Mouse (Mus musculus) ES-Bruce4 (cell line): Measurements from ENCODE around the gene Rxfp3.

Experiments
- CTCF ChIP-seq: IDR thresholded peaks from one replicate; pipeline ENCODE4 v1.8.1; 2011; ENCODE audit warnings: low read depth, low read length
- POLR2A ChIP-seq: IDR thresholded peaks from one replicate; pipeline ENCODE4 v1.8.1; 2011; ENCODE audit warnings: low read length; ENCODE audit not compliant: insufficient read depth

DNA sequence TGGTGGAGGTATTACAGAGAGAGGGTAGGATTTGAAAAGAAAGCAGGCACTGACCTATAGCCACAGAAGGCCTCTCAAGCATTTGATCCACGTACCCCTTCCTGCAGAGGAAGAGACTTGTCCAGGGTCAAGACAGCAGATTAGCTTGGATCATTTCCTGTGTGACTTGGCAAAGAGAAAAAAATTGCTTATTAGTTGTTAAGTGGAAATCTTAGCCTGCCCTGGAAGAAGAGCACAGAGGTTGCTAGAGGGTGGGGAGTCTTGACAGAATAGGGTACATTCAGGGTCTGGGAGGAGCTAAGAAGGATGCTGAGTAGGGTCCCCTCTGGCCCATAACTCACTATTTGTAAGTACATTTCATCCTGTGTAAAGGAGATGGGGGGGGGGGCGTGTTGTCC lies 26.4 kb upstream of the Rxfp3 start:
- TF ChIP-seq POLR2A (no peak), CTCF (no peak)
